Mouse (Mus musculus): ENCODE measurements around the gene Gm13287.
"Not testable (repeated sequence)": the region's sequence is repeated elsewhere in the genome, so short reads cannot be mapped to it uniquely, and the experiment has no call there.

The Gm13287 gene

DNA sequence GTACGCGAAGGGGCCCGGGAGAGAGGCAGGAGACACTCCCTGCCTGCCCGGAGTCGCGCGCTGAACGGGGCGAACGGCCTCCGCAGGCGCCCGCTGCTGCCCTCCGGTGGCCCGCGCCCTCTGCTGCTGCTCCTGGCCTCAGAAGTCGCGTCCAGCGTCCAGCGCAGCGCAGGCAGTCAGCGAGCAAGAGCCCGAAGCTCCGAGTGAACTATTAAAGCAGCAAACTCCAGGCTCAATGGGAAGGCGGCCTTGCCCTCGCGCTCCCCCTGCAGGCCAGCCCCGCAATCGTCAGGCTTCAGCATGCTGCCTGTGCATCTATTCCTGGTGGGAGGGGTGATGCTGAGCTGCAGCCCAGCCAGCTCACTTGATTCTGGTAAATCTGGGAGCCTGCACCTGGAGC is at the start of gene Gm13287:
TSS of gene Gm13287 (plus strand) at position 301 of the 400 bp plus-strand sequence.
- CTCF ChIA-PET, result not testable (repeated sequence)

DNA sequence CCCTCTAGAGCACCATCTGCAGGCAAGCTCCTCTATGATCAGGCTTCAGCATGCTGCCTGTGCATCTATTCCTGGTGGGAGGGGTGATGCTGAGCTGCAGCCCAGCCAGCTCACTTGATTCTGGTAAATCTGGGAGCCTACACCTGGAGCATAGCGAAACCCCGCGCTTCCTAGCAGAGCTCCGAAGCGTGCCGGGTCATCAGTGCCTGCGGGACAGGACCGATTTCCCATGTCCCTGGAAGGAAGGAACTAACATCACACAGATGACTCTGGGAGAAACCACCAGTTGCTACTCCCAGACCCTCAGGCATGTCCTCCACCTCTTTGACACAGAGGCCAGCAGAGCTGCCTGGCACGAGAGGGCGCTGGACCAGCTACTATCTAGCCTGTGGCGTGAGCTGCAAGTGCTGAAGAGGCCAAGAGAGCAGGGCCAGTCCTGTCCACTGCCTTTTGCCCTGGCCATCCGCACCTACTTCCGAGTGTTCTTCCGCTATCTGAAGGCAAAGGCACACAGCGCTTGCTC is 48.2 kb upstream of the Gm13287 start, which contains the start of gene Gm13271:
TSS of gene Gm13271 (plus strand) at position 51 of the 523 bp plus-strand sequence.
- CTCF ChIA-PET, result interaction anchor here (1.1 kb wide), 1 partner anchor 16 kb away, joined by 4 read pairs; no protein-coding TSS in a partner anchor

DNA sequence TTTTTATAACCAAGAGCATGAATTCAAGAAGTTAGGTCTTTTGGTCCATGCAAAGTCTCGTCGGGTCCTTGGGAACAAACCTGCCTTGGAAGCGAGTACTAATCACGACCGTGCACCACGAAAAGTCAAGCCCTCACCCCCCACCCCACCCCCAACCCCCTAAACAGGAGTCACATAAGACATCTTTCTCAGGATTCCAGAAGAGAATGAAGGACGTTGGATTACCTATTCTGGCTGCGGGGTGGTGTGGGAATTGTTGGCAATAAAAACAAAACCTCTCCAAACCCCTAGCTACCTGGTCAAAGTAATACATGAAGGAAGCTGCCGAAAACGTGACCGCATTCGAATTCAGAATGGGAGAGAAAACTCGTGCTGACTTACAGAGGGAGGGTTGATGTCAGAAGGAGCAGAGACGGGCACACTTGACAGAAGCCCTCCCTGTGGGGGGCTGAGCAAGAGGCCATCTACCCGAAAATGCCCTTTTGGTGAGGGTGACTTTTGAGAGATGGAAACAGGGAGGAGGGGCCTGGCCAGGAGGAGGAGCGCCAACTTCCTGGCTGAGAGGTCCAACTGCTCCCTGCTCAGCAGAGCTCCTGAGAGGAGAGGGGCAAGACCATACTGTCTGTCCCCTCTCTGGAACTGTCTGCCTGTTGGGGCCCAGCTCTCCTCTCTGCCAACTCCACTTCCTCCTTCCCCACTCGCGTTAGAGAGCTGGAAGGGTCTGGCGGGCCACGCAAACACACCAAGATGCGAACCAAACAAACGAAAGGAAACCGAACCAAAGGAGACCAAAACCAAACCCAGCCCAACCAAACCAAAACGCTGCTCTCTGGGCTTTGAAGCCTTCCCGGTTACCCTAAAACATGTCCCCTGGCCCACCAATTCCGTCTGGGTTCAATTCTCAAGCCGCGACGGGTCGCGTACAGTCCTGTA is 46.2 kb upstream of the Gm13287 start:
- CTCF ChIA-PET, result interaction anchor here (0.7 kb wide), 1 partner anchor 35 kb away, joined by 3 read pairs; the partner anchor contains the start of gene Gm26566

DNA sequence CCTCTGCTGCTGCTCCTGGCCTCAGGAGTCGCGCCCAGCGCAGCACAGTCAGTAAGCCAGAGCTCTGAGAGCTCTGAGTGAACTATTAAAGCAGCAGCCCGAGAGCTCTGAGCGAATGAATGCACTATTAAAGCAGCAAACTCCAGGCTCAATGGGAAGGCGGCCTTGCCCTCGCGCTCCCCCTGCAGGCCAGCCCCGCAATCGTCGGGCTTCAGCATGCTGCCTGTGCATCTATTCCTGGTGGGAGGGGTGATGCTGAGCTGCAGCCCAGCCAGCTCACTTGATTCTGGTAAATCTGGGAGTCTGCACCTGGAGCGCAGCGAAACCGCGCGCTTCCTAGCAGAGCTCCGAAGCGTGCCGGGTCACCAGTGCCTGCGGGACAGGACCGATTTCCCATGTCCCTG is 45.4 kb upstream of the Gm13287 start:
- CTCF ChIA-PET, result interaction anchor here (0.7 kb wide), 1 partner anchor 36 kb away, joined by 3 read pairs; the partner anchor contains the start of gene Gm26566

- CTCF ChIA-PET, result not testable (repeated sequence)
Measured at GRCm38 (mm10) chr4:88758751-88759150, 44.3 kb upstream of the Gm13287 start.

DNA sequence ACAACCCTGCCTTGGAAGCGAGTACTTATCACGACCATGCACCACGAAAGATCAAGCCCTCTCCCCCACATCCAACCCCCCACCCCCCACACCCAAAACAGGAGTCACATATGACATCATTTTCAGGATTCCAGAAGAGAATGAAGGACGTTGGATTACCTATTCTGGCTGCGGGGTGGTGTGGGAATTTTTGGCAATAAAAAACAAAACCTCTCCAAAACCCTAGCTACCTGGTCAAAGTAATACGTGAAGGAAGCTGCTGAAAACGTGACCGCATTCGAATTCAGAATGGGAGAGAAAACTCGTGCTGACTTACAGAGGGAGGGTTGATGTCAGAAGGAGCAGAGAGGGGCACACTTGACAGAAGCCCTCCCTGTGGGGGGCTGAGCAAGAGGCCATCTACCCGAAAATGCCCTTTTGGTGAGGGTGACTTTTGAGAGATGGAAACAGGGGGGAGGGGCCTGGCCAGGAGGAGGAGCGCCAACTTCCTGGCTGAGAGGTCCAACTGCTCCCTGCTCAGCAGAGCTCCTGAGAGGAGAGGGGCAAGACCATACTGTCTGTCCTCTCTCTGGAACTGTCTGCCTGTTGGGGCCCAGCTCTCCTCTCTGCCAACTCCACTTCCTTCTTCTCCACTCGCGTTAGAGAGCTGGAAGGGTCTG is 43.3 kb upstream of the Gm13287 start, which contains the start of gene Gm13283:
TSS of gene Gm13283 (plus strand) at position 510 of the 659 bp plus-strand sequence.
- CTCF ChIA-PET, result not testable (repeated sequence)

DNA sequence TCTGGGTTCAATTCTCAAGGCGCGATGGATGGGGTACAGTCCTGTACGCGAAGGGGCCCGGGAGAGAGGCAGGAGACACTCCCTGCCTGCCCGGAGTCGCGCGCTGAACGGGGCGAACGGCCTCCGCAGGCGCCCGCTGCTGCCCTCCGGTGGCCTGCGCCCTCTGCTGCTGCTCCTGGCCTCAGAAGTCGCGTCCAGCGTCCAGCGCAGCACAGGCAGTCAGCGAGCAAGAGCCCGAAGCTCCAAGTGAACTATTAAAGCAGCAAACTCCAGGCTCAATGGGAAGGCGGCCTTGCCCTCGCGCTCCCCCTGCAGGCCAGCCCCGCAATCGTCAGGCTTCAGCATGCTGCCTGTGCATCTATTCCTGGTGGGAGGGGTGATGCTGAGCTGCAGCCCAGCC is 42.6 kb upstream of the Gm13287 start:
- CTCF ChIA-PET, result not testable (repeated sequence)

- CTCF ChIA-PET, result not testable (repeated sequence)
Measured at GRCm38 (mm10) chr4:88761776-88762175, 41.3 kb upstream of the Gm13287 start.

DNA sequence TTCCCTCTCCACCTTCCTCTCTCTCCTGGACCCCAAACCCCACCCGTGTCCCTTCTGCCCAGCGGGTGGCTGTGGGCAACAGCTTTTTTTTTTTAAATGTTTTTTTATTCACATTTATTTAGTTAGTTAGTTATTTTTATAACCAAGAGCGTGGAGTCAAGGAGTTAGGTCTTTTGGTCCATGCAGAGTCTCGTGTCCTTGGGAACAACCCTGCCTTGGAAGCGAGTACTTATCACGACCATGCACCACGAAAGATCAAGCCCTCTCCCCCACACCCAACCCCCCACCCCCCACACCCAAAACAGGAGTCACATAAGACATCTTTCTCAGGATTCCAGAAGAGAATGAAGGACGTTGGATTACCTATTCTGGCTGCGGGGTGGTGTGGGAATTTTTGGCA is 40.7 kb upstream of the Gm13287 start:
- CTCF ChIA-PET, result not testable (repeated sequence)

GRCm38 (mm10) chr4:88763384-88764018 is 39.6 kb upstream of the Gm13287 start:
- CTCF ChIA-PET, result not testable (repeated sequence)

- CTCF ChIA-PET, result not testable (repeated sequence)
Measured at GRCm38 (mm10) chr4:88773534-88773933, 29.5 kb upstream of the Gm13287 start, which contains the start of gene Gm13290. Gene Gm13290, plus strand, starts transcription at chr4:88773834.

GRCm38 (mm10) chr4:88776622-88777021 is 26.4 kb upstream of the Gm13287 start, which contains the start of gene Gm13289:
Gene Gm13289, plus strand, starts transcription at chr4:88776922.
- CTCF ChIA-PET, result not testable (repeated sequence)

- CTCF ChIA-PET, result not testable (repeated sequence)
Measured at GRCm38 (mm10) chr4:88779550-88779949, 23.5 kb upstream of the Gm13287 start, which contains the start of gene Gm13272. Gene Gm13272, plus strand, starts transcription at chr4:88779850.

GRCm38 (mm10) chr4:88780320-88780719 is 22.7 kb upstream of the Gm13287 start:
- CTCF ChIA-PET, result not testable (repeated sequence)

- CTCF ChIA-PET, result not testable (repeated sequence)
Measured at GRCm38 (mm10) chr4:88781831-88782230, 21.2 kb upstream of the Gm13287 start, which contains the start of gene Ifnz. Gene Ifnz, plus strand, starts transcription at chr4:88782131.

- CTCF ChIA-PET, result not testable (repeated sequence)
Measured at GRCm38 (mm10) chr4:88782335-88782734, 20.7 kb upstream of the Gm13287 start.

- CTCF ChIA-PET, result not testable (repeated sequence)
Measured at GRCm38 (mm10) chr4:88785409-88785808, 17.6 kb upstream of the Gm13287 start, which contains the start of gene Gm13276. Gene Gm13276, plus strand, starts transcription at chr4:88785709.

DNA sequence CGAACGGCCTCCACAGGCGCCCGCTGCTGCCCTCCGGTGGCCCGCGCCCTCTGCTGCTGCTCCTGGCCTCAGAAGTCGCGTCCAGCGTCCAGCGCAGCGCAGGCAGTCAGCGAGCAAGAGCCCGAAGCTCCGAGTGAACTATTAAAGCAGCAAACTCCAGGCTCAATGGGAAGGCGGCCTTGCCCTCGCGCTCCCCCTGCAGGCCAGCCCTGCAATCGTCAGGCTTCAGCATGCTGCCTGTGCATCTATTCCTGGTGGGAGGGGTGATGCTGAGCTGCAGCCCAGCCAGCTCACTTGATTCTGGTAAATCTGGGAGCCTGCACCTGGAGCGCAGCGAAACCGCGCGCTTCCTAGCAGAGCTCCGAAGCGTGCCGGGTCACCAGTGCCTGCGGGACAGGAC is 14.7 kb upstream of the Gm13287 start, which contains the start of gene Gm13277:
TSS of gene Gm13277 (plus strand) at position 231 of the 400 bp plus-strand sequence.
- CTCF ChIA-PET, result not testable (repeated sequence)

- CTCF ChIA-PET, result not testable (repeated sequence)
Measured at GRCm38 (mm10) chr4:88791250-88791649, 11.8 kb upstream of the Gm13287 start, which contains the start of gene Gm13278. Gene Gm13278, plus strand, starts transcription at chr4:88791550.

- CTCF ChIA-PET, result not testable (repeated sequence)
Measured at GRCm38 (mm10) chr4:88793936-88794675, 8.9 kb upstream of the Gm13287 start, which contains the start of gene Gm13275. Gene Gm13275, plus strand, starts transcription at chr4:88794487.
